Comparison of ENCODE assay signal across 13 mouse cellular contexts in the genomic region with DNA sequence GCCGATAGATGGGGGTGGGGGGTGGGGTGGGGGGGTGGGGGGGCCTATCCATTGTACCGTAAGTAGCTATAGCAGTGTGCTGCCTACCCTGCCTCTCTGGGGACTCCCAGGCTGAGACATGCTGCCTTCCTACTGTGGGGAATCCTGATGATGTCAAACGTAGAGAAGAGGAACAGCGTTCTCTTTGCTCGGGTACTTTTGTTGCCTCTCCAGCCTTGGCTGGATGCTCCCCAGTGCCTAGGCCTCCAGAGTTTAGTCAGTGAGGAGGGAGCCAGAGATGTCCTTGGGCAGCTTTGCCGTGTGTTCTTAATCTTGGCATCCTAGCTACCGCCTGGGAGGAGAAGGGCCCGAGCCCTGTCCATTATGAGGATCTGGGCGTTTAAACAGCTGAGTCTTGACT. TPM values are rescaled to one million over a fixed set of nuclear protein-coding genes. Genes with fewer than 3 reads are reported as not detected.
DNase-seq lines count a peak whose midpoint lies in the region.
"Had no signal": no experiment of that assay in that cellular context is flagged by ENCODE, and none has a peak within 500 bp of the region (broad histone marks: within the 10 kb centered on the region; RNA-seq: fewer than 3 reads in every experiment).

No protein-coding gene starts in this region.

- intact Hi-C loops in heart, postnatal 14 days (cut with DNase I), result no loop called here

- DNase-seq in cerebellum, adult 9-11 months, result peak; percentile 54
- DNase-seq in cerebellum, adult 11 months, result no peak
- peak; percentile 87 for DNase-seq in heart, adult 11 months
- DNase-seq in heart, postnatal 14 days, result no peak
- DNase-seq in ovary, postnatal 36 days (ENCODE audit: low spot score), result peak; percentile 18
- no peak for DNase-seq in ovary, postnatal 10 days (ENCODE audit: low spot score)
- DNase-seq in kidney, postnatal 36 days, result no peak
- DNase-seq: kidney, adult 2 months; lung, adult 18-20 months; lung, postnatal 4 days; midbrain, embryonic 14.5 days; right cerebral cortex, adult 18-20 months had no signal

RNA-seq across cellular contexts. Expression of a gene that starts 41.1 kb away (rescaled TPM):
- total RNA-seq in heart, postnatal 14 days (2021), result 10 to 100 TPM; 13.5 to 17.1 TPM
- total RNA-seq: hematopoietic stem cell, adult 5-6 weeks had no signal

Comparison
In these comparisons a context has a peak if more than half of its experiments do, and no peak if none do; other contexts are left out.
1. DNase-seq: peak in cerebellum, adult 9-11 months (single experiment), heart, adult 11 months (single experiment) and ovary, postnatal 36 days (single experiment); none in cerebellum, adult 11 months (single experiment), heart, postnatal 14 days (0 of 2), ovary, postnatal 10 days (single experiment) and kidney, postnatal 36 days (0 of 2).